Mouse (Mus musculus): ENCODE measurements around the gene Olfr1344. TPM values are rescaled to one million over a fixed set of nuclear protein-coding genes. Genes with fewer than 3 reads are reported as not detected.
"Not testable (repeated sequence)": the region's sequence is repeated elsewhere in the genome, so short reads cannot be mapped to it uniquely, and the experiment has no call there.

Olfr1344 gene
- polyA plus RNA-seq, 1 experiment, result not detected

DNA sequence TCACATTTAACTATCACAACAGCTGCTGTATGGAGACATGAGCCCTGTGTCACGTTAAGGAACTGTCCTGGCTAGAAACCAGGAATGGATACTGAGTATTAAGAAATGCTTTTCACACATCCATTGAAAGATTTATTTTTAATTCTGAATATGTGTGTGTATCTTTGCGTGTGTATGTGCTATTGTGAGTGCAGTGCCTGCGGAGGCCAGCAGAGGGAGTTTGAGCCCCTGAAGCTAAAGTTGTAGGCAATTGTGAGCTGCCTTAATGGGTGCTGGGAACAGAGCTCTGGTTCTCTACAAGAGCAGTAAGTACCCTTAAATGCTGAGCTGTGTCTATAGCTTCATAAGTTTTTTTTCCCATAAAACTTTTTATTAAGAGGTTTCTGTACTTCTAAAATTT is 9.1 kb upstream of the Olfr1344 start:
- TF ChIP-seq CTCF (IDR thresholded peaks at IDR 0.05; ENCODE audit: control insufficient read depth, insufficient read depth, low read length) (0 out of 2 replicates have a peak, but pooled peaks have one; percentile 15), POLR2A (IDR thresholded peaks at IDR 0.05; ENCODE audit: borderline replicate concordance, control insufficient read depth, low read depth, low read length) (no peak)
- H3K4me3 ChIP-seq (replicated peaks; ENCODE audit: control insufficient read depth, low read depth, low read length), result no peak overlapping the region
- H3K27ac ChIP-seq (ENCODE audit: control insufficient read depth, insufficient read depth, low read depth, low read length, poor library complexity), result no peak overlapping the region
- 85% methylated on average over 3 of the region's 3 CpGs for WGBS
- no peaks in the 10 kb centered on the region for H3K4me1 ChIP-seq (ENCODE audit: control insufficient read depth, insufficient read depth, low read length)

DNA sequence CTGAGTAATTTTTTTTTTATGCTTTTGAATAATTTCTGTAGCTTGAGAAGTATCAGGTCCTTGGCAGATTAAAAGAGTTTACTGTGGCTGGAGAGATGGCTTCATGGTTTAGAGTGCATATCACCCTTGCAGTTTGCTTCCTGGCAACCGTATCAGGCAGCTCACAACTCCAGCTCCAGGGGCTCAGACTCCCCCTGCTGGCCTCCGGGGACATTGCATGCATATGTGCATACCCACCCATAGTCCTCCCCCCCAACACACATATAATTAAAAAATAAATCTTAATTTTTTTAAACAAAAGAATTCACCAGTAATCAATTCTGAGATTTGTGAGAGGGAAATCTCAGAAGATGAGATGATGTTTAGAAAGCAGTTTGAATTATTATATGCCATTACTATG is 8.1 kb upstream of the Olfr1344 start:
- TF ChIP-seq CTCF (IDR thresholded peaks at IDR 0.05; ENCODE audit: control insufficient read depth, insufficient read depth, low read length) (peak; percentile 70), POLR2A (IDR thresholded peaks at IDR 0.05; ENCODE audit: borderline replicate concordance, control insufficient read depth, low read depth, low read length) (no peak)
- Histone ChIP-seq H3K4me3 (replicated peaks; ENCODE audit: control insufficient read depth, low read depth, low read length) (no peak overlapping the region), H3K27ac (ENCODE audit: control insufficient read depth, insufficient read depth, low read depth, low read length, poor library complexity) (no peak overlapping the region), H3K4me1 (ENCODE audit: control insufficient read depth, insufficient read depth, low read length) (no peaks in the 10 kb centered on the region)
- WGBS, result 23% methylated on average over 2 of the region's 2 CpGs

DNA sequence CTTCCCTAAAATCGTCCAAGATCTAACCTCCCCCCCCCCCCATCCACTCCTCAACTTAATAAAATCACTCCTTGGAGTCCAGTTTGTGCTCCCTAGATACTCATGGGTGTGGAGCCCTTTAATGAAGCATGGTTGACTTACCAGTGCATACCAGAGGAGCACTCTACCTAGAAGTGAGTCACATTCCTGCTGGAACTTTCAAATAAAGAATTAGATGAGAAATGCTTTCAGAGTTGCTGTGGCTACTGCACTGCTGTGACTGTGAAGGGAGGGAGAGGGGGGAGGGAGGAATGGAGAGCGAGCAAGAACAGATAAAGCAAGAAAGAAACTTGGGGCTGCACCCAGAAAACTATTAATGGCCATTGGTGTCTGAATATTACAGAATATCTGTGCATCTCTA is 2.7 kb downstream of the Olfr1344 start:
- no peak for TF ChIP-seq POLR2A (IDR thresholded peaks at IDR 0.05; ENCODE audit: borderline replicate concordance, control insufficient read depth, low read depth, low read length)
- TF ChIP-seq CTCF (IDR thresholded peaks at IDR 0.05; ENCODE audit: control insufficient read depth, insufficient read depth, low read length), result no peak
- Histone ChIP-seq H3K27ac (ENCODE audit: control insufficient read depth, insufficient read depth, low read depth, low read length, poor library complexity) (no peak overlapping the region), H3K4me1 (ENCODE audit: control insufficient read depth, insufficient read depth, low read length) (no peaks in the 10 kb centered on the region), H3K4me3 (replicated peaks; ENCODE audit: control insufficient read depth, low read depth, low read length) (no peak overlapping the region)
- 64% methylated on average over 2 of the region's 2 CpGs for WGBS

DNA sequence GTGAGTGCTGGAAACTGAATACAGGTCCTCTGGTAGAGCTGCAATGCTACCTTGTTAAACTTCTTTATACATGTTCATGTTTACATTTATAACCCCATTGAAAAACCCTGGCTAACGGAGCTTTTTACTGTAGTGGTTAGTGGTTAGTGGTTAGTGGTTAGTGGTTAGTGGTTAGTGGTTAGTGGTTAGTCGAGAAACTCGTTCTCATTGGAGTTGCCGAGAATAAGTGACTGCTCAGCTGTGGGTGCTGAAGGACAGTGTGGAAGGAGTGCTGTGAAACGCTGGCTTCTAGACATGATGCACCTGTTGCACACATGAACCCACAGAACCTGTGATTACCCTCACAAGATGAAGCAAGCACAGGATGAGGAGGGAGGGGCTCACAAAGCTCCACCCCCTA is 9.3 kb downstream of the Olfr1344 start:
- 6% methylated on average over 5 of the region's 5 CpGs for WGBS

GRCm38 (mm10) chr7:6455868-6456267 is 17.4 kb downstream of the Olfr1344 start, which contains the start of gene Olfr1336:
Gene Olfr1336, plus strand, starts transcription at chr7:6456168.
- no peak for TF ChIP-seq CTCF (IDR thresholded peaks at IDR 0.05; ENCODE audit: control insufficient read depth, insufficient read depth, low read length)
- no peak for TF ChIP-seq POLR2A (IDR thresholded peaks at IDR 0.05; ENCODE audit: borderline replicate concordance, control insufficient read depth, low read depth, low read length)
- H3K27ac ChIP-seq (ENCODE audit: control insufficient read depth, insufficient read depth, low read depth, low read length, poor library complexity), result no peak within 1 kb of the TSS
- no peaks in the 10 kb centered on the region for H3K4me1 ChIP-seq (ENCODE audit: control insufficient read depth, insufficient read depth, low read length)
- H3K4me3 ChIP-seq (replicated peaks; ENCODE audit: control insufficient read depth, low read depth, low read length), result no peak within 1 kb of the TSS

More for the DNA sequence above, 9.3 kb downstream of the Olfr1344 start:
- no peak for TF ChIP-seq POLR2A (IDR thresholded peaks at IDR 0.05; ENCODE audit: borderline replicate concordance, control insufficient read depth, low read depth, low read length)
- TF ChIP-seq CTCF (IDR thresholded peaks at IDR 0.05; ENCODE audit: control insufficient read depth, insufficient read depth, low read length), result no peak
- no peak overlapping the region for H3K4me3 ChIP-seq (replicated peaks; ENCODE audit: control insufficient read depth, low read depth, low read length)
- no peaks in the 10 kb centered on the region for H3K4me1 ChIP-seq (ENCODE audit: control insufficient read depth, insufficient read depth, low read length)
- H3K27ac ChIP-seq (ENCODE audit: control insufficient read depth, insufficient read depth, low read depth, low read length, poor library complexity), result no peak overlapping the region

- WGBS, result 38% methylated on average over 3 of the region's 3 CpGs
- H3K4me1 ChIP-seq (ENCODE audit: control insufficient read depth, insufficient read depth, low read length), result no peaks in the 10 kb centered on the region
- TF ChIP-seq POLR2A (IDR thresholded peaks at IDR 0.05; ENCODE audit: borderline replicate concordance, control insufficient read depth, low read depth, low read length), result no peak
- no peak for TF ChIP-seq CTCF (IDR thresholded peaks at IDR 0.05; ENCODE audit: control insufficient read depth, insufficient read depth, low read length)
Measured at GRCm38 (mm10) chr7:6456399-6456798, 17.9 kb downstream of the Olfr1344 start.

DNA sequence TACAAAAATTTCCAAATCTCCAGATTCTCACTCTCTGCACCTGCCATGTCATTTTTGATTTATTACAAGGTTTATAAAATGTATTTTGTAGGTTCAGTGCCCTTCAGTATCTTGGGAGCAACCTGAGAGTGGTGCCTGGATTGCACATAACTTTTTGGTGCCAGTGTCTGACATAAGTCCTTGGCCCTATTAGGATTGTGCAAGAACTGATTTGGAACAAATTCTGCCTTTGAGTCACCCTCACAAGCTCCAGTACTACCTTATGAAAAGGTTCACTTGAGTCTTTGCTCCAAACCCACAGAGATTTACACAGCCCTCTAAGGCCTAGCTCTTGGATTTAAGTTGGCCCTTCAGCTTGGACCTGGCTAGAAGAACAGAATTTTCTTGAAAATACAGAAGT is 28.5 kb downstream of the Olfr1344 start, which contains the start of gene Olfr1346:
Gene Olfr1346 (plus strand): TSS at position 151 of the 400 bp plus-strand sequence.
- no peaks in the 10 kb centered on the region for H3K4me1 ChIP-seq (ENCODE audit: control insufficient read depth, insufficient read depth, low read length)
- no peak for TF ChIP-seq POLR2A (IDR thresholded peaks at IDR 0.05; ENCODE audit: borderline replicate concordance, control insufficient read depth, low read depth, low read length)
- no peak for TF ChIP-seq CTCF (IDR thresholded peaks at IDR 0.05; ENCODE audit: control insufficient read depth, insufficient read depth, low read length)
- no peak within 1 kb of the TSS for H3K4me3 ChIP-seq (replicated peaks; ENCODE audit: control insufficient read depth, low read depth, low read length)
- H3K27ac ChIP-seq (ENCODE audit: control insufficient read depth, insufficient read depth, low read depth, low read length, poor library complexity), result no peak within 1 kb of the TSS

More at GRCm38 (mm10) chr7:6456399-6456798, 17.9 kb downstream of the Olfr1344 start:
- Histone ChIP-seq H3K4me3 (replicated peaks; ENCODE audit: control insufficient read depth, low read depth, low read length) (no peak overlapping the region), H3K27ac (ENCODE audit: control insufficient read depth, insufficient read depth, low read depth, low read length, poor library complexity) (no peak overlapping the region)

DNA sequence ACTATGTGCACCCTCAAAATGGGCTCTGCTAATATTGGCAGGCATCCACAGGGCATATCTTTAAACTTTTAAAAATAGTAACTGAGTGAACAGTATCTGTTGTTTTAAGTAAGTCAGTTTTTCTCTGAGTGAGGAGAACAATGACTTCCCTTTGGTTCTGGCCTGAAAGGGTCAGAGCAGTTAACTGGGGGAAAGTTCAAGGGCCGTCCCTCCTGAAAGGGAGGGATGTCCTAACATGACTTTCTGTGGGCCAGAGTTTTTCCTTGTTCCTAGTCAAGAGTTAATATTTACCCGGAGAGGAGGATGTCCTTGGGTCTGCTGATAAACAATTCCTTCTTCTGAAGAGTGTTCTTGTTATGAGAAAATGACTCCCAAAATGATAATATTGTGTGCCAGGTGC is 39.1 kb downstream of the Olfr1344 start:
- 72% methylated on average over 2 of the region's 2 CpGs for WGBS
- not testable (repeated sequence) for H3K4me1 ChIP-seq (ENCODE audit: control insufficient read depth, insufficient read depth, low read length); H3K27ac ChIP-seq (ENCODE audit: control insufficient read depth, insufficient read depth, low read depth, low read length, poor library complexity); H3K4me3 ChIP-seq (replicated peaks; ENCODE audit: control insufficient read depth, low read depth, low read length)

DNA sequence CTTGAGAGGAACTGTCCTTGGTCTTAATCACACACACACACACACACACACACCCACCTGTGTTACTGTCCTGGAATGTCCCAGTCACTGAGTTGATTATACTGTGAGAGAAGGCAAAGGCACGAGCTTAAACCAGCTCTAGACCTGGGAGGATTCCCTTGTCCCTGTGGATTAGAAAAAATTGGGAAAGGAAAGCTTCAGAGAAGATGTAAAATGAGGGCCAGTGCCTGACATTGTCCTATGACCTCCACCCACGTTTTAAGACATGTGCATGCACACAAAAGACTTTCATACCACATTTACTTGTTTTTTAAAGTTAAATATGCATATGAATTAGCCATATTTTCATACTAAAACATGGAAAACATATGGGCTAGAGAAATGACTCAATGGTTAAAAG is 48.4 kb downstream of the Olfr1344 start, which contains the start of gene Olfr5:
Gene Olfr5 (minus strand): TSS at position 101 of the 400 bp plus-strand sequence.
- Histone ChIP-seq H3K27ac (ENCODE audit: control insufficient read depth, insufficient read depth, low read depth, low read length, poor library complexity) (no peak within 1 kb of the TSS), H3K4me3 (replicated peaks; ENCODE audit: control insufficient read depth, low read depth, low read length) (no peak within 1 kb of the TSS), H3K4me1 (ENCODE audit: control insufficient read depth, insufficient read depth, low read length) (no peaks in the 10 kb centered on the region)
- WGBS, result 15% methylated on average over 2 of the region's 2 CpGs
- TF ChIP-seq POLR2A (IDR thresholded peaks at IDR 0.05; ENCODE audit: borderline replicate concordance, control insufficient read depth, low read depth, low read length) (no peak), CTCF (IDR thresholded peaks at IDR 0.05; ENCODE audit: control insufficient read depth, insufficient read depth, low read length) (no peak)

Other genes starting within 250 kb of the Olfr1344 start
- not detected in 2 replicates for gene Galp, start 241.6 kb upstream of the Olfr1344 start, polyA plus RNA-seq (2011; ENCODE audit: insufficient read depth, insufficient read length, low replicate concordance, missing spikeins)
- gene Zscan5b, start 216.4 kb upstream of the Olfr1344 start, polyA plus RNA-seq (2011; ENCODE audit: insufficient read depth, insufficient read length, low replicate concordance, missing spikeins), result not detected in 2 replicates
- gene Epp13, start 186.0 kb upstream of the Olfr1344 start, polyA plus RNA-seq (2011; ENCODE audit: insufficient read depth, insufficient read length, low replicate concordance, missing spikeins), result not detected in 2 replicates
- 1.2 TPM in 1 of 2 replicates, not detected in the other for gene Zfp667, start 152.1 kb upstream of the Olfr1344 start, polyA plus RNA-seq (2011; ENCODE audit: insufficient read depth, insufficient read length, low replicate concordance, missing spikeins)
- 1.0 TPM in 1 of 2 replicates, not detected in the other for gene Zfp583, start 107.4 kb upstream of the Olfr1344 start, polyA plus RNA-seq (2011; ENCODE audit: insufficient read depth, insufficient read length, low replicate concordance, missing spikeins)
- gene Gm3854, start 94.9 kb upstream of the Olfr1344 start, polyA plus RNA-seq (2011; ENCODE audit: insufficient read depth, insufficient read length, low replicate concordance, missing spikeins), result not detected in 2 replicates
- 0.45 and 1.0 TPM in 2 replicates for gene Zfp78, start 75.4 kb upstream of the Olfr1344 start, polyA plus RNA-seq (2011; ENCODE audit: insufficient read depth, insufficient read length, low replicate concordance, missing spikeins)
- gene Zfp28, start 55.4 kb upstream of the Olfr1344 start, polyA plus RNA-seq (2011; ENCODE audit: insufficient read depth, insufficient read length, low replicate concordance, missing spikeins), result 1.2 and 3.0 TPM in 2 replicates
- gene Smim17, start 40.0 kb upstream of the Olfr1344 start, polyA plus RNA-seq (2011; ENCODE audit: insufficient read depth, insufficient read length, low replicate concordance, missing spikeins), result not detected in 2 replicates
- gene Gm20715, start 28.4 kb upstream of the Olfr1344 start, polyA plus RNA-seq (2011; ENCODE audit: insufficient read depth, insufficient read length, low replicate concordance, missing spikeins), result not detected in 2 replicates
- 0.14 TPM in 1 of 2 replicates, not detected in the other for gene Olfr1336, start 17.5 kb downstream of the Olfr1344 start, polyA plus RNA-seq (2011; ENCODE audit: insufficient read depth, insufficient read length, low replicate concordance, missing spikeins)
- 0.27 TPM in 1 of 2 replicates, not detected in the other for gene Olfr1346, start 28.4 kb downstream of the Olfr1344 start, polyA plus RNA-seq (2011; ENCODE audit: insufficient read depth, insufficient read length, low replicate concordance, missing spikeins)
- not detected in 2 replicates for gene Olfr5, start 48.3 kb downstream of the Olfr1344 start, polyA plus RNA-seq (2011; ENCODE audit: insufficient read depth, insufficient read length, low replicate concordance, missing spikeins)
- not detected in 2 replicates for gene Olfr1347, start 61.1 kb downstream of the Olfr1344 start, polyA plus RNA-seq (2011; ENCODE audit: insufficient read depth, insufficient read length, low replicate concordance, missing spikeins)
- not detected in 2 replicates for gene Olfr1348, start 70.1 kb downstream of the Olfr1344 start, polyA plus RNA-seq (2011; ENCODE audit: insufficient read depth, insufficient read length, low replicate concordance, missing spikeins)
- gene Olfr1349, start 84.3 kb downstream of the Olfr1344 start, polyA plus RNA-seq (2011; ENCODE audit: insufficient read depth, insufficient read length, low replicate concordance, missing spikeins), result not detected in 2 replicates
- not detected in 2 replicates for gene Olfr1350, start 126.2 kb downstream of the Olfr1344 start, polyA plus RNA-seq (2011; ENCODE audit: insufficient read depth, insufficient read length, low replicate concordance, missing spikeins)

All from bone marrow, adult 2 months (tissue).